Mouse (Mus musculus) embryo, embryonic 10.5 days (tissue): ENCODE data around the gene Sgcg.

Source experiments
- DNase-seq: peaks from one replicate; pipeline ENCODE4 v3.0.0-alpha.2; 2015; ENCODE audit warnings: low spot score

Sgcg gene

GRCm38 (mm10) chr14:61232016-61232568 lies 26.2 kb downstream of the Sgcg start:
- no peak for DNase-seq

DNA sequence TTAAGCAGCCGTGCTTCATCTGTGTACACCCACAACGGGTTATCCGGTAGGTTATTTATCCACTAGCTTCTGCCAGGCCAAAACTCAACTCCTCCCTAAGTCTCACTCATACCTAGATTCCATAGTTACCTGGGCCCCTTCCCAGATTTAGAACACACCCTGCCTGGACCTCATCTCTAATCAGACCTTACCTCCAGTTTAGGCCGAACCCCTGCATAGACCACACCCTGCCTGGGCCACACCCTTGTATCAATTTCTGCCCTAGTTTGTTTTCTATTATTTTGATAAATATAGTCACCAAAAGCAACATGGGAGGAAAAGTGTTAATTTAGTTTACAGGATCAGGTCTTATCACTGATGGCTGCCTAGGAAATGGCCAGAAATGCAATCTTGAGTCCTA lies 28.1 kb downstream of the Sgcg start:
- DNase-seq, result no peak

DNA sequence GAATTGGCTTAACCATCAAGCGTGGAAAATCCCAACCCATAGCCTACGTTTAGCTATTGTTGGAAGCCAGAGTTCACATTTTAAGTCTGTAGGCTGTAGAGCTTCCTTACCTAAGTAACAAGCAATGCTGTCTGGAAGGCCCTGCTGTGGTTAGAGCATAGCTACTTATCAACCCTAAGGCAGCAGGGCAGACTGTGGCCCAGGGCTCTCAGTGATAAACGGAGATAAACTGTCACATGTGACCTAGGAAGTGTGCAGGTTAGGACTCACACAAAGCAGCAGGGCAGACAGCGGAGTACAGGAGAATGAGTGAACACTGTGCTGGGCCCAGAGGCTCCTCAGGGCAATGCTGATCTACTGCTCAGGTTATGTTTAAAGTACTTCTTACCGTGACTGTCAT lies 28.5 kb downstream of the Sgcg start:
- no peak for DNase-seq

DNA sequence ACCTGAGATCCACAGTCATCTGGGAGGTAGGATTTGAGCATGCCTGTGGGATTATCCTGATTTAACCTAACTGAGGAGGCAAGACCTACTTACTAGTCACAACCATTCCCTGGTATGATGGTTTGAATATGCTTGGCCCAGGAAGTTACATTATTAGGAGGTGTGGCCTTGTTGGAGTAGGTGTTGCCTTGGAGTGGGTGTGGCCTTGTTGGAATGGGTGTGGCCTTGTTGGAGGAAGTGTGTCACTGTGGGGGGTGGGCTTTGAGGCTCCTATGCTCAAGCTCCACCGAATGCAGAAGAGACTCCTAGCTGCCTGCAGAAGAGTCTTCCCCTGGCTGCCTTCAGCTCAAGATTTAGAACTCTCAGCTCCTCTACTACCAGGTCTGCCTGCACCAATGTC lies 32.1 kb downstream of the Sgcg start:
- no peak for DNase-seq

GRCm38 (mm10) chr14:61224387-61225077 lies 33.8 kb downstream of the Sgcg start:
- DNase-seq, result no peak

DNA sequence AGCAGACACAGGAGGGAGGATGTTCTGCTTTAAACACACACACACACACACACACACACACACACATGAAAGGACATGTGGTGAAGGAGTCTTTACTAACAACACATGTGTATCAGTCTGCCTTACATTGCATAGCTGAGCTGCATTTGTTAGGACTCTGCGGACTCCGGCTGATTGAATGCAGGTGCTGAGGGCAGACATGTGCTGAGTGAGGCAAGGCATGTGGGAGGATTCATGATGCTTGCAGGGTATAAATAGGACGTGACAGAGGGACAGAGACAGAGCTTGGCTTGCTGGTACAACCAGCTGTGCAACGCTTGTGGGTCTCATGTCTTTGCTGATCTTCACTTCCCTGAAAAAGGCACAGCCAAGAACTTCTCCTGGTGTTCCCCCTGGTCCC lies 34.5 kb downstream of the Sgcg start:
- DNase-seq, result peak; percentile 46

GRCm38 (mm10) chr14:61222506-61222905 lies 35.8 kb downstream of the Sgcg start:
- peak; percentile 39 for DNase-seq

DNA sequence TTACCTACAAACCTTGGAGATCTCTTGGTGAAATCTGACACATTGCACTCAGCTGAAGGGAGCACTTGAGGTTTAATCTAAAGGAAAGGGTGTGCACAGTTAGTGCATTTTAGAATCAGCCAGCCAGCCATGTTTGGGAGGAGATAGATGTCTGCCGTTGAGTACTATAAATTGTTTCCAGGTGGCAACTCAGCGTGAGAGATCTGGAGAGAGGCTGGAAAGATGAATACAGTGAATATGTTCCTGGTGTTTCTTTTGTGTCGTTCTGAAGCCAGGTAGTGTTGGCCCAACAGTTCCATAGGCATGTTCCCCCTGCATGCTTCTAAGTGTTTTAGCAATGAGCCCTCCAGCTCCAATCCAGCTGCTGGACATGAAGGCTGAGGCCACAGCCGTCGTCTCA lies 37.1 kb downstream of the Sgcg start:
- peak; percentile 26 for DNase-seq

DNA sequence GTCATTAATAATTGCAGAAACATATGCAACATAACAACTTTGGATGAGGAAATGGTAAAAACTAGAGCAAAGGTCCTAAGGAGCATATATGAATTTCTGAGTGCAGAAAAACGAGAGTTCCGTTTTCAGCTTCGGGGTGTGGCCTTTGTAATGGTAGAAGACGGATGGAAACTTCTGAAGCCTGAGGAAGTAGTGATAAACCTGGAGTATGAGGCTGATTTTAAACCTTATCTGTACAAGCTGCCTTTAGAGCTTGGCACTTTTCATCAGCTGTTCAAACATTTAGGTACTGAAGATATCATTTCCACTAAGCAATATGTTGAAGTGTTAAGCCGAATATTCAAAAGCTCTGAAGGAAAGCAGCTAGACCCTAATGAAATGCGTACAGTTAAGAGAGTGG lies 46.5 kb downstream of the Sgcg start:
- no peak for DNase-seq

GRCm38 (mm10) chr14:61210111-61210510 lies 48.2 kb downstream of the Sgcg start:
- no peak for DNase-seq

- no peak for DNase-seq
These were observed 63.9 kb downstream of the Sgcg start for GRCm38 (mm10) chr14:61194416-61194815.

- no peak for DNase-seq
These were observed 66.0 kb downstream of the Sgcg start for GRCm38 (mm10) chr14:61192326-61192725.

GRCm38 (mm10) chr14:61191904-61192303 lies 66.4 kb downstream of the Sgcg start:
- DNase-seq, result no peak

GRCm38 (mm10) chr14:61173229-61173628 lies 85.1 kb downstream of the Sgcg start:
- DNase-seq, result peak; percentile 84

- peak; percentile 100 for DNase-seq
These were observed 85.6 kb downstream of the Sgcg start for GRCm38 (mm10) chr14:61172548-61173158.

DNA sequence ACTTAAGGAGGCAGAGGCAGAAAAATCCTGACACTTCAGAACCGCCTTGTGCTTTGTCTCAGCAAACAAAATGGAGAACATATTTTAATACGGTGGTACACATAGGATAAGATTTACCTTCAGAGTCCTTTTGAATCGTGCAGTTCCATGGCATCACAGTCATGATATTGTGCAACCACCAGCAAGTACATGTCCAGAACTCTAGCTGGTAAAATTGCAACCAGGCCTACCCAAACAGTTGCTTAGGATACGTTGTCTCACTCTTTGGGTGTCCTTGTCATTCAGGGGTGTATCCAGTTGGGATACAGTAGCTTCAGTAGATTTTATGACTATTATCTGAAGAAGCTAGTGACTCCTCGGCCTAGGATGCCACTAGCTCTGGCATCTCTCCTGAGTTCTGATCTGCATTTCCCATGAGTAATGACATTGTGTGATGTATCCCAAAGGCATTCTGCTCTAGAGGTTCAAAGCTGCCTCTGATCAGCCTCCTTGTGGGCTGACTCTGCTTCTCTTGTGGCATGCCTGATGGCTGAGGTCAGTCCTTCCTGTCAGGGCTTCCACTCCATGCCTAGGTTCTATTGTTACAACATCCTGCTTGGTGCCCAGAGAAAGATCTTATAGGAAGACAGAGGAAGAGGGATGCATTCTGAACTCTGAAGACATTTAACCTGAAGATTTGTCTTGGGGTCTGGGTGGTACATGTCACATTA lies 86.9 kb downstream of the Sgcg start:
- DNase-seq, result no peak
